Mouse (Mus musculus): Measurements from ENCODE around the gene Wtap. TPM values are rescaled to one million over a fixed set of nuclear protein-coding genes. Genes with fewer than 3 reads are reported as not detected.
"Not testable (repeated sequence)": the region's sequence is repeated elsewhere in the genome, so short reads cannot be mapped to it uniquely, and the experiment has no call there.

Wtap gene
- total RNA-seq, 2 experiments from 2014 or later = 31.7 to 35.6 TPM

GRCm38 (mm10) chr17:12978546-12978945, 15.4 kb downstream of the Wtap start:
- intact Hi-C loops (cut with DNase I) = no loop called here

GRCm38 (mm10) chr17:12973851-12974250, 20.1 kb downstream of the Wtap start:
- intact Hi-C loops (cut with DNase I) = no loop called here
- no peak for DNase-seq (ENCODE audit: low spot score)

More at GRCm38 (mm10) chr17:12978546-12978945, 15.4 kb downstream of the Wtap start:
- DNase-seq (ENCODE audit: low spot score) = no peak

- intact Hi-C loops (cut with DNase I) = no loop called here
- no peak for DNase-seq (ENCODE audit: low spot score)
These were observed 26.8 kb downstream of the Wtap start for GRCm38 (mm10) chr17:12967173-12967572.

- DNase-seq (ENCODE audit: low spot score) = no peak
- intact Hi-C loops (cut with DNase I) = loop anchor here (5.0 kb wide), 1 partner anchor 49 kb away; no protein-coding TSS in a partner anchor
These were observed 30.5 kb downstream of the Wtap start for GRCm38 (mm10) chr17:12963476-12963875.

- intact Hi-C loops (cut with DNase I) = loop anchor here (2.0 to 5.0 kb wide), 3 partner anchors 30 to 52 kb away; partner anchors contain the start of gene Mrpl18
- DNase-seq (ENCODE audit: low spot score) = peak; percentile 87
These were observed 33.6 kb downstream of the Wtap start, which contains the start of gene Acat2 for GRCm38 (mm10) chr17:12960331-12960873. Acat2 (minus strand) TSS chr17:12960747.

GRCm38 (mm10) chr17:12959377-12959776, 34.6 kb downstream of the Wtap start:
- intact Hi-C loops (cut with DNase I); DNase-seq (ENCODE audit: low spot score): not testable (repeated sequence)

- intact Hi-C loops (cut with DNase I) = no loop called here
- DNase-seq (ENCODE audit: low spot score) = no peak
These were observed 37.3 kb downstream of the Wtap start for GRCm38 (mm10) chr17:12956664-12957063.

- intact Hi-C loops (cut with DNase I) = no loop called here
- DNase-seq (ENCODE audit: low spot score) = no peak
These were observed 44.3 kb downstream of the Wtap start for GRCm38 (mm10) chr17:12949669-12950068.

GRCm38 (mm10) chr17:12942459-12943162, 51.4 kb downstream of the Wtap start:
- DNase-seq (ENCODE audit: low spot score) = no peak
- intact Hi-C loops (cut with DNase I) = no loop called here

- DNase-seq (ENCODE audit: low spot score) = no peak
- intact Hi-C loops (cut with DNase I) = no loop called here
These were observed 52.3 kb downstream of the Wtap start for GRCm38 (mm10) chr17:12941543-12942260.

- DNase-seq (ENCODE audit: low spot score) = no peak
- intact Hi-C loops (cut with DNase I) = no loop called here
These were observed 53.7 kb downstream of the Wtap start, which contains the start of gene Acat3 for GRCm38 (mm10) chr17:12940151-12940805. Acat3 (minus strand) TSS chr17:12940600.

GRCm38 (mm10) chr17:12939377-12940148, 54.4 kb downstream of the Wtap start:
- DNase-seq (ENCODE audit: low spot score); intact Hi-C loops (cut with DNase I): not testable (repeated sequence)

GRCm38 (mm10) chr17:12938077-12938476, 55.9 kb downstream of the Wtap start:
- DNase-seq (ENCODE audit: low spot score) = no peak
- intact Hi-C loops (cut with DNase I) = no loop called here

GRCm38 (mm10) chr17:12937412-12937970, 56.5 kb downstream of the Wtap start:
- intact Hi-C loops (cut with DNase I) = no loop called here
- no peak for DNase-seq (ENCODE audit: low spot score)

GRCm38 (mm10) chr17:12935719-12936118, 58.2 kb downstream of the Wtap start:
- DNase-seq (ENCODE audit: low spot score) = no peak
- intact Hi-C loops (cut with DNase I) = no loop called here

GRCm38 (mm10) chr17:12931576-12931975, 62.4 kb downstream of the Wtap start:
- intact Hi-C loops (cut with DNase I); DNase-seq (ENCODE audit: low spot score): not testable (repeated sequence)

GRCm38 (mm10) chr17:12925703-12926180, 68.2 kb downstream of the Wtap start:
- no peak for DNase-seq (ENCODE audit: low spot score)
- intact Hi-C loops (cut with DNase I) = no loop called here

GRCm38 (mm10) chr17:12925001-12925400, 69.0 kb downstream of the Wtap start:
- DNase-seq (ENCODE audit: low spot score) = no peak

GRCm38 (mm10) chr17:12921073-12921472, 72.9 kb downstream of the Wtap start:
- intact Hi-C loops (cut with DNase I) = no loop called here

More at GRCm38 (mm10) chr17:12925001-12925400, 69.0 kb downstream of the Wtap start:
- intact Hi-C loops (cut with DNase I) = no loop called here

More at GRCm38 (mm10) chr17:12921073-12921472, 72.9 kb downstream of the Wtap start:
- DNase-seq (ENCODE audit: low spot score) = no peak
